Mouse (Mus musculus) layer of hippocampus, adult 11-12 months (tissue): Measurements from ENCODE around the gene Mtnr1b.
"Not testable (repeated sequence)": the region's sequence is repeated elsewhere in the genome, so short reads cannot be mapped to it uniquely, and the experiment has no call there.

Source experiments
- DNase-seq: peaks from one replicate; pipeline ENCODE4 v3.0.0; 2022; ENCODE audit warnings: low spot score

The Mtnr1b gene

DNA sequence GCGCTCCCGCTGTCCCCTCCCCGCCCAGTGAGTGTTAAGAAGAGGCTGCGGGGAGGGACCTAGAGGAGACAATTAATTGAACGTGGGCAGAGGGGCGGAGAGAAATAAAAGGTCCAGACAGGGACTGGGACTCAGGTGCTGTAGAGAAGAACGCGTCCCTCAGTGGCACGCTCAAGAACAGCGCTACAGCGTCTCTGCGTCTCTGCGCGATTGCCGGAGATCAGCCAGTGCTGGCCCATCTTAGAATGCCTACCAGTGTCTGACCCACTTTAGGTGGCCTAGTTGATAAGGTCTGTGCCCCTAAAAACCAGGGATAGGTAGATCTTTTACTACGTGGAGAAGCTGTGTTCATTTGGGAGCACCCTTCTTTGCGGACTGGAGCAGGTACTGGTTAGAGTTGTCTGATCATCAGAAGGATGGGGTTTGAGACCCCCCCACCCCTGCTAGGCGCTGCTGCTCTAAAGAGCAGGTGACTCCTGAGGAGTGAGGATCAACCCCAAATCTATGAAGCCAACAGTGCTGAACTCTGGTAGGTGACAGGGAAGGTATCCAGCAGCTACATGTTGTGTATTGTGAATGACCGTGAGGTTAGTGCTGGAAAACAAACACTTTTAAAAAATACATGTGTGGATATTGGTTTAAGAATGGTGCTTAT, at the start of gene Mtnr1b:
Mtnr1b (minus strand) TSS at position 51 of the 655 bp plus-strand sequence.
- DNase-seq = no peak

DNA sequence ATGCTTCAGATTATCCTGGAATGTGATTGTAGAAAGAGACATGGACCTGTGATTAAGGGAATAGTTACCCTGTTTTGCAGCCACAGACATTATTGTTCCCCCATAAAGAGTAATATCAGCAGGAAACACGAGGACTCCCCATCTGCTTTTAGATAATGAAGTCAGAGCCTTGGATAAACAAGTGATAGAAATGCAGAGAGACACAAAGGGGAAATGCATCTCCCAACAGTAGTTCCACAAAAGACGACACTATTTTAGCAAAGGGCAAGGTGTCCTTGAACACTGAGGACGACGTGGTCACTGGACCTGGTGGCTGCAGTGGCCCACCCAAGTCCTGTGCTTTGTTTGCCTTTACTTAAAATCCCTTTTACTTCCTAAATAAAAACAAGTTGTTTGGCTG, 45.9 kb upstream of the Mtnr1b start:
- no peak for DNase-seq

DNA sequence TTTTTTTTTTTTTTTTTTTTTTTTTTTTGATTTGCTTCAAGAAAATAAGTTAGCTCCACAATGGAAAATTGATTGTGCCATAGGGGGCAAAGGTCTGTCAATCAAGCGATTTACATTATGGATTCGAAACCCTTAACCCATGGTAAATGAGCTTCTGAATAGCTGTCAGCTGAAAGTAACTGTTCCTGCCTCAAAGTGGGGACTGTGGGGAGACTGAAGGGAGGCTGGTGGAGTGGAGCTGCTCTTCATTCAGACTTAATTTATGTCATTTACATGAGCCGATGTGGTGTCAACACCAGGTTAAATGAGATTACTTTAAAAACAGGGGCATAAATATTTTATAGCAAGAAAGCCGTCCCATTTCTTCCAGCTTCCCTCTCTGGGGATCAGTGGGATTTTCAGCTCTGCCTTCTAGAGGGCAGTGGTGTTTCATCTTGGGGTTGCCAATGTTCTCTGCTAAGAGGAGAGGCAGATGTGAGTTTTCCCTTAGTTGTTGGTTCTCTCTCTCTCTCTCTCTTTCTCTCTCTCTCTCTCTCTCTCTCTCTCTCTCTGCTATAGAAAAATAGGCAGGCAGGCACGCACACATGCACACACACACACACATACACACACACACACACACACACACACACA, 45.1 kb upstream of the Mtnr1b start:
- DNase-seq = no peak

DNA sequence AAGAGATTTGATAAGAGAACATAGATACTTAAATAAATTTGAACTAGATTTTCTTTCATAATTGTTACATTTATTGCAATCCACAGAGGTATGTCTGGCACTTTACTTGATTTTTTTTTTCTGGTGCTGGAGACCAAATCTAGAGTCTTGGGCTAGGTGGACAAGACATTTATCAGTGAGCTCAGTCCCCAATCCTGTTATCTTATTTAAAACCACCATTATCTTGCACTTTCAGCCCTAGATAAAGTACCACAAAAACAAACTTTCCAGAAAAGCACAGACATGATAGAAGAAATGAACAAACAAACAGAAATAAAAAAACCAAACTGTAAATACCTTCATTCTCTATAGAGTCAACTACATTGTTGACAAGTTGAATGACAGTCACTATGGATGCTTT, 42.2 kb upstream of the Mtnr1b start:
- DNase-seq = no peak

DNA sequence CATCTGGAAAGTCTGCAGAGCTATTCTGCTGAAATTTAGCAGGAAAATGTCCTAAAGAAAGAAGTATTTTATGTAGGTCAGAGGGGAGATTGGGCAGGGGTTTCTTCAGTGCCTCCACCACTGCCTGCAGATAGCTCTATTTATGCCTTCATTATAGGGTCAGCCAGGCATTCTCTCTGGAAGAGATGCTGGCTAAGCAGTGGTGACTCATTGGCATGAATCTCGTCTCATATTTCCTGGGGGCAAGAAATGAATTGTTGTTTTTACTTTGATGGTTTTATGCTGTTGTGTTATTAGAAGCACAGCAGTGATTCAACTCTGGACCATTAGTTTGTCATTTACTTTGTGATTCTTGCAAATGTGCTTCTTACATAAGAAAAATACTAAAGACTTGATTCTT, 38.4 kb upstream of the Mtnr1b start:
- DNase-seq = no peak

DNA sequence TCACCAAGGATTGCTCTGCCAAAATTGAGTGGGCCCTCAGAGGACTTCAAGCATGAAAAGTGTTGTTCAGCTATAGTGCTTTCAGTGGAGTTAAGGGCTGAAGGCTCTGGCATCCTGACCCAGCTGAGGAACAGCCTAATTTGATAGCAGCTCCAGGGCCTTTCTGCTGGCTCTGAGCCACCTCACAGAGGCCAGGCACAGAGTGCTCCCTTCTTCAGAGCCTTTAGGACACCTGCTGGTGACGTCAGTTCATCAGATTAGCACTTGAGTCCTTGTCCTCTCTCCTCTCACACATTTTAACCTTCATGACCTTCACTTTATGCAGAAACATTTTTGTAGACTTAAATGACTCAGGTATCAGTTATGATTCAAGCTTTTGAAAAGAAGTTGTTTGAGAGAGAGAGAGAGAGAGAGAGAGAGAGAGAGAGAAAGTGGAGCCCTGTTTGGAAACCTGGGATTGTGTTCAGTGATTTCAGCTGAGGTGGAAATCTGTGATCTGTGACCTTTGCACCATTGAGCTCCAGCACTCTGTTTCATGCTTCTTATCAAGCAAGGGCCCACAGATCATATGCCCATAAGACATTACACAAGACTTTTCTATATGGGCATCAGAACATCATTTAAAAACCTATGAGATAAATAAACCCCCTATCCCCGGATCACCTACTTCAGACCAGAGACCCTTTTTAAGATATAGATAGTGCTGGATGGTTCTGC, 35.2 kb upstream of the Mtnr1b start:
- no peak for DNase-seq

DNA sequence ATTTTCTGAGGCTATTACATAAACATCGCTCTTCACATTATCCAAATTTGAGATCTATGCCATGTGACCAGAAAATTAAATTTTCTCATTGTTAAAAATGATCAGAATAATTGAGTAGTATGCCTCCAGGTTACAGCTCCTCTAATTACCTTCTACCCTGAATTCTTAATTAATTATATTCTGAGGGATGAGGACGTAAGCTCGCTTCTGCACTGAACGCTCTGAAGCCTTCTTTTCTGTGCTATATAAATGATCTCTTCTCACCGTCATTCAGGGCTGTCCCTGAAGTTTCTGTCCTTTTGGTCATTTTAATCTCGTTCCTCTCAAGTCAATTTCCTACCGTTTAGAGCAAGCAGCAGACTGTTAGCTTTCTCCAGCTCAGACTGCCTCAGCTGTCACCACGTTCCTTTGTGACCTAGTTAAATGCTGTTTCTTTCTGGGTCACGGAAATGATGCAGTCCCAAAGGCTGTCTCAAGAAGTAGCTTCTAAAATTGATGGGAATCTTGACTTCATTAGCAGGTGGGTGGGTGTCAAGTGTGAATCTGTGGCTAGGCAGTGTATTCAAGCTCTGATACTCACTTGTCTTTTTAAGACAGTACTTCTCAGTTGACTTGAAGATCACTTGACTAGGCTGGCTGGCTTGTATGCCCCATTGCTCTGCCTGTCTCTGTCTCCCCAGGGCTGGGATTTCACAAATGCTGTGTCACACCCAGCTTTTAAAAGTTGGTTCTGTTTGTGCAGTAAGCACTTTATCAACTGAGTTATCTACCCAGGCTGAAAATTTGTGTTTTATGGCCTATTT, 29.8 kb upstream of the Mtnr1b start:
- no peak for DNase-seq

DNA sequence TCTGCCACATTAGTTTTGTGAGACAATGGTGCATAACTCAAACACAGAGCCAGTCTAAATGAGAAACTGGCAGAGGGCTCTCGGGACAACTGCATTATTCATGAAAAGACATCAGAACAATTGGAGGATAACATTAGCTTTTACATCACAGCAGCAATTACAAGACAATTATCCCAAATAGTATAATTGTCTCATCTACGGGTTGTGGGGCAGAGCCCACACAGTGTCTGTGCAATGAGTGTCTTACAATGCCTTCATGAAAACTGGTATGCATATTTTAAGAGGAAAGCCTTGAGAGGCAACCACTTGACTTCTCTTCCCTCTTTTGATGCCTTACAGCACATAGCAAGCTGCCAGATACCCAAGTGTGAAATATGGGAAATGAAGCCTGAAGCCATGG, 23.8 kb upstream of the Mtnr1b start:
- no peak for DNase-seq

DNA sequence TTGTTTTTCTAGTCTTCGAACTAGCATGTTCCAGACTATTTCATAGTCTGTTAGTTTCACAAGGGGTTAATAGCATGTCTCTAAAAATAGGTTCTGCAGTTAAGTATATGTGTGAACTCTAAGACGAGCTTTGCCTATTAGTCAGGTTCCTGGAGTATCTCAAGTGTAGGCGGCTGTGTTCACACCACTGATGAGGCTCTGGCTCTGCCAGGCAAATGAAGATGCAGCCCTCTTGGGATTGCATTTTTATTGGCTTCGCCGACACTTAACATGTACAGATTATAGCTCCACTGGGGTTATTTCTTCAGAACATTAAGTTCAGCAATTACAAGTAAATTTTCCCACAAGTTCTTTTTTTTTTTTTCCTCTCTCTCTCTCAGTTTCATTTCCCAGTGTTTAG, 12.4 kb upstream of the Mtnr1b start:
- DNase-seq = no peak

DNA sequence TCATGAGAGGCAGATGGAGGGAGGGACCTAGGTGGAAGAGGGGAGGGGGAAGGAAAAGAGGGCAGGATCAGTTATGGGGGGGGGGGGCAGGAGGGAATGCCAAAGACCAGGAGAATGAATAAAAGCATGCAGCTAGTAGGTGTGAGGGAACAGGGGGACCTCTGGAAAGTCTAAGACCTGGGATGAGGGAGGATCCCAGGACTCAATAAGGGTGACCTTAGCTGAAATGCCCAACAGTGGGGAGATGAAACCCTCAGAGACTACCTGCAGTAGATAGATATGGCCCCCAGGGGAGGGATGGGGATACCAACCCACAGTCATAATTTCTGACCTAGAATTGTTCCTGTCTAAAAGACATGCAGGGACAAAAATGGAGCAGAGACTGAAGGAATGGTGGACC, 6.4 kb upstream of the Mtnr1b start:
- no peak for DNase-seq

DNA sequence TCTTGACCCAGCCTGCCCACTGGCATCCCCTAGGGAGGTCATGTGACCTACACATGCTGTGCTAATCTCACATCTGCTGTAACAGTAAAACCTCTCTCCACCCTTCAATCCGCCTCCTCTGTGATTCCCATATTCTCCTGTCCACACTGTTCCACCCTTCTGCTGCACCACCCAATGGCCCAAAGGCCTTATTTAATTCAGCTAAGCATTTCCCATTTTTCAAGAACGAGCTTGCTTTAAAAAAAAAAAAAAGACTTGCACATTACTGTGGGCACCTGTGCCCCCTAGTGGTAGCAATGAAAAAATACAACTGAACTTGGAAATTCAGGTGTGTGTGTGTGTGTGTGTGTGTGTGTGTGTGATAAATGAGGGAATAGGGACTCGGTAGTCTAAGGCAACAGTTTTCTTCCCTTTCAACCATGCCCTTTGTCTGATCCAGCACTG, 5.8 kb upstream of the Mtnr1b start:
- peak; percentile 20 for DNase-seq

DNA sequence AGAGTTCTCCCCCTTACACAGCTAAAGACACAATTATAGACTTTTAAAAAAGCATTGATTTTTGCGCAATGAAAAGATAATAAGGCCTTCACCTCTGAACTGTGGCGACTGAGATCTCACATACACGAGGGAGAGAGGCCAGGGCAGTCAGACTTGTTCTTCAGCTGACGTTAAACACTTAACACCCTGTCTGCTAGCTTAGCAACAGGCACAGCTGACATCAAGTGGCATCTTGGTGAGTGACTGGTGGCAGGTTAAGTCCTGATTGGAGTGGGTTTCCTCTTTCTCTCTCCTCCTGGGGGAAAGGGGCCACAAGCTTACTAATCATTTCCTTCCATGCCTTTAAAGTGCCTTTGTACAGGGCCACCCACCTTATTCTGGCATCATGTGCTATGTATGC, 4.3 kb downstream of the Mtnr1b start:
- no peak for DNase-seq

DNA sequence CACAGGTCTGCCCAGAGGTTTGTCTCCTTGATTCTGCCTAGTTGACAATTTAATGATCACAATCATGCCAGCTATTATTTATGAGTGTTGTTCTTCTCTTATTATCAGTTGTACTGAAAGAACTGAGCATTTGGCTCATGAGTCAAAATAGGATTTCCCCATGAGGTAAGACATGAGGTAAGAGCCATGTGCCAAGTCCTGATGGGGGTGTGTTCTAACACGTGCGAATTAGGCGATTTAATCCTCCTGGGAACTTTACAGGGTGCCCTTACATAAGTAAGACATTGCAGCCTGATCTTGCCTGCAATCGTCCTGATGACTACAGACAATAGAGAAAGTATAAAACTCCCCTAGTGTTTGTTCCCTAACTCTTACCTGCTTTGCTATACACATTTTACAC, 4.9 kb downstream of the Mtnr1b start:
- no peak for DNase-seq

DNA sequence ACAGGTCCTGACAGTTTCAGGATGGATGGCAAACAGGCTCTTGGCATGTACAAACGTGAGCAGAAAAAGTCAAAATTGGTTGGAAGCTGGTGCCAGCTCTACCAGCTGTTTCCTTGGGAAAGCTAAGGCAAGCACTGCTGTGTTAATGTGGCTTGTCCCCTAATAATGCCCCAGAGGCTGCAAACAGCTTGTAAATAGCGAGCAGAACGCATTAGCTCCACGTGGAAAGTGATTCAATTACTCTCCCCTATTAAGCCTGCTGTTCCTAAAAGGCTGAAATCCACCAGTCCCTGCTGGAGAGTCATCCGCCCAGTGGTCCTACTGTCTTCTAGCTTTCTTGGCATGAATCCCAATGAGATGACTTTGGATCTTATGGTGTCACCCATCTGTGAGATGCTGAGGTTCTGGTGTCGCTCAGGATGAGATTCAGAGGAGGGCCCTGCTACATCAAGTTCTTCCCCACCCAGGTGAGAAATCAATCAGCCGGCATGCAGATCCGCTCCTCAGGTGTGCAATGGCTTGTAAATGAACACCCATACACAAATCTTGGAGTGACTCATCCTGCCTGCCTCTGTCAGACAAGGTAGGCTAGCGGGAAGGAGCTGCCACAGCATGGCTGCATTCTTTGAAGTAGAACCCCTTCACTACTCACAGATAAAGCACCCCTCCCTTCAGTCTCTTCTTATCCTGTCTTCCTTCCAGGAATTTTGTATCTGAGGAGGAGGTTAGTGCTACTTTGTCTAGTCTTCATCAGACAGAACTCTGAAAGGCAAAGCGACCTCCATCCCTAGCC, 7.9 kb downstream of the Mtnr1b start:
- DNase-seq = no peak

DNA sequence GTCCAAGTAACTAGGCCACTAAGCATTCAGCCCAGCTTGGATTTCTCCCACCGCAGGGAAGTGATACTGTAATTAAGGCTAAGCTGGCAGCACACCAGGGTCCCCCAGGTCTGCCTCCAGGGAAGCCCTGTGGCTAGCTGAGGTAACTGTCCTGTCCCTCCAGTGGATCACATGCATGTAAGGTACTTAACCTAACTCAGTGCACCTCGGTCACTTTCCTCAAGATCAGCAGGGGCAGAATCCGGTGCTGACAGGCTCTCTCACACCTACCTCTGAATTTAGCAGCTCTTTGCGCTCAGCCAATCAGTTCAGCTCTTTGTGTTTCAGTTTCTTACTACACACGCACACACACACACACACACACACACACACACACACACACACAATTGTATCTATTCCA, 13.0 kb downstream of the Mtnr1b start:
- DNase-seq = no peak

DNA sequence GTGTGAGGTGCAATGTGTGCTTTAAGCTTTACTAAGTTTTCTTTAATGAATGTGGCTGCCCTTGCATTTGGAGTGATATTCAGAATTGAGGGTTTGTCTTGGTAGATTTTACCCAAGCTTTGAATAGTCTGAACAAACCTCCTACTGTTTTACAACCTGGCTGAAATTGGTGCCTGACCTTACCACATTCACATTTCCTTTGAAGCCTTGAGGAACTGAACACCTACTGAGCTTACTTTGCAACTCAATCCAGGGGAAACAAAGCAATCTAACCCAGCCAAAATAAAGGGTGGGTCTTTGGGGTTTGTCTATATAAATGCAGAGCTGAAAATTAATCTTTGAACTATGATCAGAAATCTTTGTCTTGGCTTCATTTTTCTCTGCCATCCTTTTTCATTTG, 23.6 kb downstream of the Mtnr1b start:
- DNase-seq = no peak

DNA sequence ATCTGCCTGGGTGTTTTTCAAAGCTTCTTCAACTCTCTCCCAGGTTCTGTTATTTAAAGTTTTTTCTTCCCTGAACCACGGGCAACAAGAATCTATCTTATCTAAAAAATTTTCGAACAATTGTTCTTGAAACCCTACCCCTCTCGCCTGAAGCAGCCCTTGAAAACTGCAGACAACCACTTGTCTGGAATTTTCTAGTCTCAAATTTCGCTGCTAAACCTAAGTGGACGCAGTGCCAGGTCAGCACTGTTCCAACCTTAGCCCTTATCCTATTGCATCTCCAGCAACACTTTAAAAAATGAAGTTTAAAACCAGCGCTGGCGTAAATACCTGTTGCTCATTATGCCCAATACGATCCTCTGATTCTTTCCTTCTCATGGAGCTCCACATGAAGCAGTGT, 29.0 kb downstream of the Mtnr1b start:
- no peak for DNase-seq

DNA sequence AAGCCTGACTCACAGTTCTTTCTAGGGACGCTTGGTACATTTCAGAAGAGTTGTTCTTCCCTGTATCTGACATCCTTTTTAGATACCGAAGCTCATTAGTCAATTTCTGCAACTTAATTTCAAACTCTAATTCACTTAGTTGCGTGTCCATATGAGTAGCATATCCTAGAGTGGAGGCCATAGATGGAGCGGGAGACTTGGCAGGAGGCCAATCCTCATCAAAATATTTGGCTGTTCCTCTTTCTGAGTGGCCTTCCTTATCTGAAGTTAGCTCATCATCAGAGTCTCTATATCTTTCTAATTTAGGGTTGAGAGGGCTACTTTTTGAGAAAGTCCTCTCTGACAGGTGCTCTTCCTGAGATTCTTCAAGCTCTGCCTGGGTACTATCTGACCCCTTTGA, 29.4 kb downstream of the Mtnr1b start:
- DNase-seq = not testable (repeated sequence)

DNA sequence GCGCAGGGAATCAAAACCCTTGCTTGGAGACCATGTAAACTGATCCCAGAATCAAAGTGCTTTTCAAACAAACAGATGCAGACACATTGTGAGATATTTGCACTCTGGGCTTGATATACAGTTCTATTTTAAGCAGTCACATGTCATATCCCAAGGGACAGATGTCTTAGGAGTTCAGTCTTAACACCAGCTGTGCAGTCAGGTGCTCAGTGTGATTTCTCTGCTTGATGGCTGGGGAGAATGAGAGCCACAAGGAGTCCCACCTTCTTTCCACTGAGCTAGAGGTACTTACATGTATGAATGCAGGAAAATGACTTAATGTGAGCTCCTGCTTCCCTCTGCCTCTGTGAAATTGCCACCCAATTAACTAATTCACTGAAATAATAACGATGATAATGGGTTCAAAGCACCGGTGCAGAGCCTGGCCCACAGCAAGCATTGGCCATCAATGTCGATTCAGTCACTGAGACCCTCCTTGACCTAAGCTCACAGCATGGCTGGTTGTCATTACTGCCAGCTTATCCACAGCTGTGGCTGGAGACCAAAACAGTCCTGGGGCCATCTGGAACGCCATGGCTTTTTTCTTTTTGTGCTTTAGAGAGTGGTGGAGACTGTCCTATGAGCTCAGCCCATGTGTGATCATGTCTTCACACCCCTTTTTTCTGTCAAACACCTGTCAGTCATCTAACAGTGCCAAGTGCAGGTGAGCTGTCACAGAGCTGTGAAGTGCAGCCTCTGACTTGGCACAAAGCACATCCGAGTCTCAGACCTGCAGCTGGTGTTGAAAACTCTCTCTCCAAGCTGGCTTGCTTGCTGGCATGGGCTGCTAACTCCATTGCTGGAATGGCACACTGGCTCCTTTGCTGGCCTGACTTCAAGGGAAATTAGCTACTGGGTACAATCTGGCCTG, 61.1 kb downstream of the Mtnr1b start:
- peak; percentile 27 for DNase-seq

DNA sequence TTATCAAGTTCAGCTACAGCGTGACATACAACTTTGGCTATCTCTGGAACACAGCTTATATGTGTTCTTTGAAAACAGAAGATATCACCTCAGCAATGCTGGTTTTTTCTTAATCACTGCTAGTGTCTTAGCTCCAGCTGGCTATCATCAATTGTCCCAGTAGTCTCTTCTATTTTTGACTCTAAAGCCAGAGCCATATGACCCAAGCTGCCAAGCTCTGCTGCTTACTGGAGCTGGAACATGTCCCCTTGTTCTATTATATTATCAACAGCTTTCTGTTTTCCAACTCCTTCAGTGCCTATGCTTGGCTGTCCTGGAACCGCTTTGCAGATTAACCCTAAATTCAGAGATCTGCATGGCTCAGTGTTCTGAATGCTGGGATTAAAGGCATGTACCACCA, 70.1 kb downstream of the Mtnr1b start:
- no peak for DNase-seq
